Mouse (Mus musculus) granulocyte monocyte progenitor cell, adult 5-6 weeks (primary cell): ENCODE data around the gene Papolg. TPM values are rescaled to one million over a fixed set of nuclear protein-coding genes. Genes with fewer than 3 reads are reported as not detected.
A peak's percentile ranks its signal among the peaks of the same experiment; 100 is the strongest.
"Not testable (repeated sequence)": the region's sequence is repeated elsewhere in the genome, so short reads cannot be mapped to it uniquely, and the experiment has no call there.

Experiments used
- ATAC-seq: replicated peaks from 2 replicates; pipeline ENCODE4 v1.8.0; 2016; ENCODE audit warnings: mild to moderate bottlenecking, moderate TSS enrichment, inconsistent platforms; ENCODE audit not compliant: poor library complexity, severe bottlenecking
- total RNA-seq, 2 experiments: library from RNA; stranded (forward) in 1 of 2; stranded (reverse) in 1 of 2; fragments of 200-712, 200-1000 nt in 1 of 2; fragments of >200 nt in 1 of 2; fragmentation: Nextera tagmentation in 1 of 2; gene quantifications; 2 replicates each; pipeline ENCODE4 v1.2.3; 2014 to 2017

Papolg gene
- total RNA-seq (2014; fragmentation: Nextera tagmentation) (14.9 and 15.6 TPM in 2 replicates), total RNA-seq (2017) (15.5 and 15.8 TPM in 2 replicates)

DNA sequence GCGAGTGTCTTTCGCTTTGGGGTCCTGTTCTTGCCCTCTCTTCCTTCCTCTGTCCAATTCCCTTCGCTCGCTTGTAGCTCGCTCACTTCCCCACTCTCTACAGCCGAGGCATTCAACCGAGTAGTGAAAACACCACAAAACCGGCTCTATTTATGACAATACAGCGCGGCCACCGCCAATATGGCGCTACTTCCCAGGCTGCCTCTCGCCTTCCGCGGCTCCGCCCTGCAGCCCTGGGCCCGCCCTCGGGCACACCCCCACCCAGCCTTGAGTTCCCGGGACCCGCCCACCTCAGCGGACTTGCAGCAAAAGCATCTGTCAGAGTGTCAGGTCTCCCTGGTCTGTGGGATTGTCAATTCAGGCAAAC is at the start of gene Papolg:
Gene Papolg (minus strand): TSS at position 194 of the 367 bp plus-strand sequence.
- ATAC-seq = peak; percentile 99

DNA sequence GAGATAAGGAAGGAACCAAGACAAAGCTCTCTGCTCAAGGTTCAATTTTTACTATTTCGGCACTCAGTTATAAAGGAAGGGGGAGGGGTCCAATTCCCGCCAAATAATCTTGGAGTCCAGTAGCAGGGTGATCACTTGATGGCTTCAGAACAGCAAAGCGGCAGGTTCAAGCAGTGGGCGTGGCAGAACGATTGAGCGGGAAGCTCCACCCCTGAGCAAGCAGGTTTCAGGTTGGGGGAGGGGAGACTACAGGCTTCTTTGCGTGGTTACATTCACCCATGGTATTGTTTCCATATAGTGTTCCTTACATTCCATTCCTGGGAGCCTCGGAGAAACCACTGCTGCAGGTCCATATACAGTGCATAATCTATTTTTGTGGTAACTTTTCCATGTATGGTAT is 33.1 kb upstream of the Papolg start:
- not testable (repeated sequence) for ATAC-seq

DNA sequence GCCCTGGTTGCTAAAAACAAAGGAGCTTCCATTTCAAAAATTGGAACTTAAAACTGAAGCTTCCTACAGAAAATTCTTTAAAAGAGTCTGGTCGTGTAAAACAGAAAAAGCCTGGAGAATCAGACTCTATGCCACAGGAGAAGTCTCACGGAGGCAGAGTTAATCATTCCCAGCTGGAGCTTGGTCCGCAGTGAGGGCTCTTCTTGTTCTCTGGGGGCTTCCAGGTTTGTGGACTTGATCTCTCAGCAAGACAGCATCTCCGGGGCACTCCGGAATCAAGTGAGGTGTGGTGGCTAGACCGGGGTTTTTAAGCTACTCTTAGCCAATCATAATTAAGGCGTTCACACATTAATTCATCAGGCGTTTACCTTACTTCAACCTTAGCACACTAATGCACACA is 32.6 kb upstream of the Papolg start:
- ATAC-seq = no peak

DNA sequence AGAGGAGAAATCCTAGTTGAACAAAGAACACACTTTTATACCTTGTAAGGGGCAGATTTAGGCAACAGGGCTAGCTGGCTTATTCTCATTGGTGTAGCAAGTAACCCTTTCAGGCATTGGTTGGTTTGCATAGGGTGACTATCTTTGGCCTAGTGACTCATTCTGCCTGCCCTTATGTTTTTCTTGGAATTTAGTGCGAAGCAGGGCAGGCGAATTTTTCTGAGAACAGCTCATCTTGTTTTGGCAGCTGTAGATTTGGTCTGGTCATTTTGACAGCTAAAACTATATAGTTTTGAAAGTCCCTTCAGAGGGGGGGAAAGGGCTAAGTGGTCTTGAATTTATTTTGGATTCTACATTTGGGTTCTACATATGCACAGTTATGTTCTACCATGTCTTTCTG is 18.8 kb upstream of the Papolg start:
- ATAC-seq = not testable (repeated sequence)

DNA sequence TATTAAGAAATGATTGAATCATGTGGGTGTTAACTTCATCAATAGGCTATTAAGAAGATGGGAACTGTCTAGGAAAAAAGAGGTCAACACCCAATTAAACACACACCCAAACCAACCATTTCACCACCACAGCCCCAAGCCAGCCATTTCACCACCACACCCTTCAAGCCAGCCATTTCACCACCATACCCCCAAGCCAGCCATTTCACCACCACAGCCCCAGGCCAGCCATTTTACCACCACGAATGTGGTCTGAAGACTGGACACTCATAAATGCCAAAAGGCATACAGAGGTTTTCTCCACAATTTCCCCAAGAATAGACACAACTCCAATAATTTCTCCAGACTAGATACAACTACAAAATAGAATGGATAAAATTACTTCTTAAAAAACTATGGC is 8.9 kb upstream of the Papolg start:
- ATAC-seq = no peak

DNA sequence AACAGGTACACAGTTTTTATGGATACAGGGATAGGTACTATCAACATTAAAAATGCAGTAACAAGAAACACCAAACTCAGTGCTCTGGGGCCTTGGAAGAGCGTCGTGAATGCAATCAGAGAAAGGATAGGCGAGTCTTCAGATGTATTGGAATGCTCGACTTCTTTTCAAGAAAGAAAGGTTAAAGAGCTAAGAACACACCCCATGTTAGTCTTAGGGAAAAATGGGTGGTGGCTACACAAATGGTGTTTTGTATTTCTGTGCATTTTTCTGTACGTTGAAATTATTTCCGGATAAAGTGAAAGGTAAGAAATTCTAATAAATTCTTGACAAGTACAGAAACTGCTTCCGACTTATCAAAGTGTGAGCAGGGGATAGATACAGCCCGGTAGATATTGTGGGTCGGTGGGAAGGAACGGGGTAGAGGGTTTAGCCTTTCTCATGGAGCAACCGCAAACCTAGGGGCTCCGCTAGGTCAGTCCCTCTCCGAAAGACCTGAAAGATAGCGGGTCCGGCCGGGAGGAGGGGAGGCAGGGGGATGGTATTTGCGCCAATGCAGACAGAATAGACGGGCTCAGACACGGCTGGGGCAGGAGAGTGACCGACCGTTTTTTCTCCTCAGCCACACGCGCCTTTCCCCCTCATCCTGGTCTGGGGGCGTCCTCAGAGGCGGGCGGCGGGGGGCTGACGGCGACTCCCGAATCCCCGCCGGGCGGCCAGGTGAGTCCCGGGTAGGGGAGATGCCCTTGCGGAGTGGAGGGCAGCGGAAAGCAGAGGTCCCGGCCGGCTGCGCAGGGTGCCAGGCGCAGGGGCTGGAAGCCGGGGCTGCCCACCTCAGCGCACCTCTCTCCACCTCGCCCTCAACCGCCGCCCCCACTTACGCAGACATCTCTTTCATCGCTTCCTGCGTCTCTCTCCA is 653 bp downstream of the Papolg start:
- peak; percentile 35 for ATAC-seq

DNA sequence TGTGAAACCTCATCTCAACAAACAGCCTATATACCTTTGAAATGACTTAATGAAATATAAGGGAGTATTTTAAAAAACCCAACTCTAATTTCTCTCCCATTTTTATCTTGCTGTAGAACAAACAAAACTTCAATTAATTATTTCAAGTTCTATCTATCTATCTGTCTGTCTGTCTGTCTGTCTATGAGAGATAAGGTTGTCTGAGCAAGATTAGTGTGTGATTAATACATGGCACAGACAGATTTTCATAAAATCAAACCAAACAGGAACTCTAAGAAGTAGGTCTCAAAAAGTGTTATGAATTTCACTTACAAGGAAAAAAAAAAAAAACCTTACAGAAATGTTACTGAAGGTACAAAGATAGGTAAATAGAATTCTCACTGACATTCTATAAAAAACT is 1.5 kb downstream of the Papolg start:
- ATAC-seq = no peak

DNA sequence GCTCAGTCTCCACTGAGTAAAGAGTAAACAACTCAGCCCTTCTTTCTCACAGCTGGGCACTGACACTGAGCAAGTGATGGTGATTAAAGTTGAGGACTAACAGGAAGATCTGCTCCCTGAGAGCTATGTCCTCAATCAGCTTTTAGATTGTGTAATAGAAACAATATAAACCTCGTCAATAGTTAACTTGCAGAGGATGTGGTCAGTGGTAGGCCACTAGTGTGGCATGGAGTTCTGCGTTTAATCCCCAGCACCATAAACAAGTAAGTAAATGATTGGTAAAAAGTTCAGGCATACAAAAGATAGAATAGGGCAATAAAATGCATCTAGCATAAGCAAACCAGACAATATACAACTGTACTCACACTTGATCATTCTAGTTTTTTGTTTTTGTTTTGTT is 30.7 kb downstream of the Papolg start:
- ATAC-seq = peak; percentile 42

DNA sequence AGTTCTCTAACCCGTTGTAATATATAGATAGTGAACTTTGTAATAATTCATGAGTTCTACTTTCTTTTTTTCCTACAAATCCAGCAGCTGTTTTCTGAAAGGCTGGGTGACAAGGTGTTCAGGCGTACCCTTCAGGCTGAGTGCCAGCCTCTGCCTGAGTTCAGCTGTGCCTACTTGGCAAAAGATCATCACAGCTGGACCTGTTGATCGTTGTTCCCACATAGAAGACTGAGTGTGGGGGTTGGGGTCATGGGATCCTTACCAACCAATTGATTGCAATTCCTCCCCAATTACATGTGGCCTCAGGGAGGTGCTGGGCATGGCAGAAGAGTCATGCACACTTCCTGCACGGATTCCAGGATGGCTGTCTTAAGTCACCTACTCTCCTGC is 38.3 kb downstream of the Papolg start:
- ATAC-seq = no peak

DNA sequence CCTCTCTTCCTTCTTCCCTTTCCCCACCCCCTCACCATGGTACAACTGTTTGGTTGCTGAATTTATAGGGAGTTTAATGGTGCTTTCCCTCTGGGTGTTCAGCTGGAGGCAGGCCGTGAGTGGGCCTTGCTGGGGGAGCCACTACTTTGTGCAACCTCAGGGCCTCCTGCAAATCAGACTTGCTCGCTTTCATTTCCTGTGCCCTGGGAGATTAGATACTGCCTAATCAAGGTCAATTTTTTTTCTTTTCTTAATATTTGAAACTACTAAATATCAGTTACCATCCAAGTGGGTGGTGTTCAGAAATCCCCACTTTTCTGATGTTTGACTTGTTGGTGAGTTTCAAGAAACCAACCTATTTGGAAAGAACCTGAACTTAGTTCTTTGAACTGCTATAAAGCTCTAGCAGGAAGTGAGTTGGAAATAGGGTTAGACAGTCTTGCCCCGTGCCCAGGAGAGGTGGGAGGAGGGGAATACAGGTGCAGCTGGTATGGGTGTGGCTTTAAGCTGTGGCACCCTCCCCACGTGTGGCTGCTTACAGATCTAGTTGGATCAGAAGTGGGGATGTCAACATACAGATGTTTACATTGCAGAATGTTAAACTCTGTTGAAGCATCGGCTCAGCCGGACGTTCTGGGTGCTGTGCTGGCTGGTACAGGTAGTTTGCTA is 38.9 kb downstream of the Papolg start:
- no peak for ATAC-seq

DNA sequence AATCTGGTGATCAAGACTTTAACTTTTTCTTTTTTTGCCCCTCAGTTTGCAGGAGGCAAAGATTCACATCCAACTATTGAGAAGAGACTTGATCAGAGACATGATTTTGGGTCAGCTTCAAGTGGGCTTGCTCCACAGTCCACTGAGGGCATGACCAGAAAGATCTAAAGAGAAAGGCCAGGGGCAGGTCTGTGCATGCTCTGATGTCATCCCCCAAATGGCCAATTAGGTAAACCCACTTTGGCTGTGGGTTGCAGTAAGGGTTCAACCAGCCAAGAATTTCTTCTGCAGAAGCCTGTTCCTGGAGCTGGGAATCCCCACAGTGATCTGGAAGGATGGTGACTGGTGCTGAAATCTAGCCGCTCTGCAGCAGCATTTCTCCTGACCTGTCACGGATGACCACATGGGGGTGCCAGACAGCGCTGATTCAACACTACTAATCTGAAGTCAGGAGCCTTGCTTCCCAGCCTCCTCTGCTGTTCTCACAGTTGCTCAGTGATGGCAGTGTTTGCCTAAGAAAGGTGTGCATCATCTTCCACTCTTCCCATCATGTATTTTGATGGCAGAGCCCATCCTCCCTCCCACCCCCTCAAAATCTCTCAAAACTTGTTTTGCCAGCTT is 39.8 kb downstream of the Papolg start:
- peak; percentile 95 for ATAC-seq

DNA sequence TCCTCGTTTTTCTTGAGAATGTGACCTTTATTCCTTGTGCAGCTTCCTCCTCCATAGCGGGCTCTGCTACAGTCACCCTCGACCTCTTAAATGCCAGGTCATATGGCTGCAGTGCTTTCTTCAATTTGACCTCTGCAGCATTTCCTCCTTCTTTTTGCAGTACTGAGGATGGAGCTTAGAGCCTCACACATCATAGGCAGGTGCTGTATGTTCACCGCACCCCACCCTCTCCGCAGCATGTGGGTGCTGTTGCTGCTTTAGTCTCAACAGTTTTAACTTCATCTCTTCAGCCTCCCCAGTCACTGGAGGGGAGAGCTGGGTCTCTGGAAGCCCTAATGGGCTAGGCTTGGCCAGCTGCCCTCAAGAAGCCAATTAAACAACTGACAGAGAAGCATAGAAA is 41.7 kb downstream of the Papolg start:
- no peak for ATAC-seq

DNA sequence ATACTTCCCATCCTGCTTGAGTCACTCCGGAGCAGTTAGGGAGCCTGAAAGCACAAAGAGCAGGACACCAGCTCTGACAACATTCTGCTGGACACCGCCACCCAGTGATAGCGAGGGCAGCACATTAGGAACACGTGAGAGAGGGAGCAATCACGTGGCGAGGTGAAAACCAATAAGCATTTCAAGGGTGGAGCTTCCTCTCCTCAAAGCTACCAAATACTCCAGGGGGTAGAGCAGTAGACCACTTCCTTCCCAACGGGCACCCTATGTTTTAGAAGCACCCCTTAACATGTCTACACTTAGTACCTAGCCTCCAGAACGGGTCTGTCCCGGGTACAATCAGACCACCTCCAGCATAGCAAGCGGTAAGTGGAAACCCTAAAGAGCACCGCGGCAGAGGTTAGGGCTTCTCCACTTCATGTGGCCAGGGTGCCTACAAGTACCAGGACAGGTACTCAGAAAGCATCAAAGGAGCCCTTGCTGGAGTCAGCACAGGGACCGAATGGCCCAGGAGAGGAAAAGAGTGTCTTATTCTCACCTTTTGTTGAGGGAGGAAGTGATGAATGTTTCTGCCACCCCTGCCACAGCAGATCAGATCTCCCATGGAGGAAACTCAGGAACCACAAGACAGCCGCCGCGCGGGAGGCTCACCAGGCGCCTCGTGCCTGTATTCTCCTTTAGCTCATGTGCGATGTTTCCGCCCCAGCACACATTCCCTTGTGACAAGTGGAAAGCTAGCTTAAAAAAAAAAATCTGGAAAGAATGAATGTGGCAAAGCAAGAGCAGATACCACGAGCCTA is 48.8 kb downstream of the Papolg start:
- ATAC-seq = peak; percentile 86

DNA sequence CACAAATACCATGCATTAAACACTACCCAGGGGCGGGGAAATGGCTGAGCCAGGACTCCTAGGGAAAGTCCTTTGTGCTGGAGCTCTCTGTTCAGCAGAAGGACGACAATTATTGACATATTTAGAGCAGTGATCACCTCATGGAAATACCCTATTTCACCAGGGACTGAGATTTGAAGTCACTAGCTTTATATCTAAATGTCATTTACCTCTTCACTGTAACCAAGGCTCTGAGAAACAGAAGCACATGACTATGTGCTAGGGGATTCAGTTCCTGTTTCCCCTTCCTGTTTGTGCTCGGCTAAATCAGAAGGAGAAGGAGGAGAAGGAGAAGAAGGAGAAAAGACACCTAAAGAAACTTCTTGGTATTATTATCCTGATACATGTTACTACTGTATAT is 71.8 kb downstream of the Papolg start:
- peak; percentile 71 for ATAC-seq

DNA sequence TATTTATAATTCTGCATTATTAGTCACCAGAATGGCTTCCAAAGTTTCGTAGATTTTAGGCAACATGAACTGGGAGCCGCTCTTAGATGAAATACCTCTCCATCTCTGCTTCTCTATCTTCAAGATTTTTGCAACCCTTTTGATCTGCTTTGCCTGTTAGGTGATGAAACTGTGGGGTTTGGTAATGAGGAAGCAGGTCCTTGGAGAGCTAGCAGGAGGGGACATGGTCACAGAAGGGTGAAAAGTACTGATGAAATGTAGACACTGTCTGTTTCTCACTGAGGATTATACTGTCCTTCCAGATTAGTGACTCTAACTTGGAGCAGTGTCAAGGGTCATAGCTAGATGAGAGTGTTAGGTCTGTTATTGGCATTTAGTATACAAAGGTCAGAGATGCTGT is 73.4 kb downstream of the Papolg start:
- ATAC-seq = peak; percentile 95

DNA sequence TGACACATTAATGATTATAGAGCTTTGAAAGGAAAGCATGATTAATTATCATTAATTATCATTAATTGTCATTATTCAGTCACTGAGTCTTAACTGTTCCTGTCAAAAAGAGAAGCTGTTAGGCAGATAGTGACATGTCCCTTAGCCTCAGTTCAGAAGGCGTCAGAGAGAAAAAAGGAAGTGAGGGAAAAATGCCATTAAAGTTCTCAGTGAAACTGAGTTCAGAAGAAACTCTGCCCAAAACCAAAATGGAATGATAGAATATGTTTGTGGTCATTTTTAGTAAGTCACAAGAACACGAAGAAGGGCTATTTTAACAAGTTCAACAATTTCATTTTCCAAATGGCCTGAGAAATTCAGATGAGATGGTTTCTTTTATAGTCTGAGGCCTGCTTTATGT is 74.1 kb downstream of the Papolg start:
- ATAC-seq = peak; percentile 57

DNA sequence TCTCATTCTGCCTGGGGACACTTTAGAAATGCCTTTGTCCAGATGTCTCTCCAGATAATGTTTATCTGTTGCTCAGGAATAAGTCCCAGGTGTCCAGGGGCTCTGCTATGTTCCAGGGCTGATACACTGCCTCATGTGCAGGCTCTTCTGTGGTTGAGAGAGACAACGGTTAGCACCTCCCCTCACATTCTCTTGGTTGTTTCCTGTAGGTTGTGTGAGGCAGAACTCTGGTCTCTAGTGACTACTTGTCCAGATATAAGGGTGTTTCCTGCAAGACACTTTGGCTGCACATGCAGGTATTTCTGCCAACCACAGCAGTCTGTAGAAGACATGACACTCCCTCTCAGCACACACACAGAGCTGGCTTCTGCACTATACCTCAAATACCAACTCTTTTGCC is 76.3 kb downstream of the Papolg start:
- ATAC-seq = no peak
